Mouse (Mus musculus): ENCODE measurements around the gene Hoxb4. TPM values are rescaled to one million over a fixed set of nuclear protein-coding genes. Genes with fewer than 3 reads are reported as not detected.

Gene Hoxb4
- polyA plus RNA-seq, 1 experiment: 2.6 TPM

- TF ChIP-seq POLR2A (IDR thresholded peaks at IDR 0.05; ENCODE audit: low read depth, low read length) (no peak), CTCF (IDR thresholded peaks at IDR 0.05; ENCODE audit: extremely low read depth, insufficient read depth, insufficient read length, insufficient replicate concordance) (no peak)
- H3K27ac ChIP-seq (ENCODE audit: insufficient read depth, low read length): no peak overlapping the region
- H3K4me1 ChIP-seq (ENCODE audit: control insufficient read depth, insufficient read depth, insufficient read length): peaks cover 8% of the 10 kb centered on the region
- 72% methylated on average over 17 of the region's 17 CpGs for WGBS
- no peak overlapping the region for H3K4me3 ChIP-seq (ENCODE audit: extremely low read depth, insufficient read depth, insufficient read length)
- H3K27me3 ChIP-seq (ENCODE audit: control insufficient read depth, insufficient read depth, low read length): peaks cover 45% of the 10 kb centered on the region
- no peak for DNase-seq (ENCODE audit: low read depth in 1 of 2, low spot score in 2 of 2)
- H3K36me3 ChIP-seq (ENCODE audit: control insufficient read depth, insufficient read depth, low read length): no peaks in the 10 kb centered on the region
These were observed 27.2 kb upstream of the Hoxb4 start for GRCm38 (mm10) chr11:96290705-96291355.

GRCm38 (mm10) chr11:96291681-96292564 lies 26.1 kb upstream of the Hoxb4 start, which contains the start of gene Hoxb6:
Gene Hoxb6 (plus strand): TSS chr11:96292476.
- Histone ChIP-seq H3K4me1 (ENCODE audit: control insufficient read depth, insufficient read depth, insufficient read length) (peaks cover 2% of the 10 kb centered on the region), H3K27ac (ENCODE audit: insufficient read depth, low read length) (no peak within 1 kb of the TSS), H3K27me3 (ENCODE audit: control insufficient read depth, insufficient read depth, low read length) (peaks cover 39% of the 10 kb centered on the region), H3K4me3 (ENCODE audit: extremely low read depth, insufficient read depth, insufficient read length) (peak within 1 kb of the TSS; percentile 16; the same call in 1 of the 2 replicates), H3K36me3 (ENCODE audit: control insufficient read depth, insufficient read depth, low read length) (no peaks in the 10 kb centered on the region)
- 26% methylated on average over 22 of the region's 22 CpGs for WGBS
- TF ChIP-seq CTCF (IDR thresholded peaks at IDR 0.05; ENCODE audit: extremely low read depth, insufficient read depth, insufficient read length, insufficient replicate concordance) (no peak), POLR2A (IDR thresholded peaks at IDR 0.05; ENCODE audit: low read depth, low read length) (no peak)
- no peak for DNase-seq (ENCODE audit: low read depth in 1 of 2, low spot score in 2 of 2)

- 6% methylated on average over 12 of the region's 12 CpGs for WGBS
- TF ChIP-seq CTCF (IDR thresholded peaks at IDR 0.05; ENCODE audit: extremely low read depth, insufficient read depth, insufficient read length, insufficient replicate concordance): no peak
- TF ChIP-seq POLR2A (IDR thresholded peaks at IDR 0.05; ENCODE audit: low read depth, low read length): no peak
- Histone ChIP-seq H3K27me3 (ENCODE audit: control insufficient read depth, insufficient read depth, low read length) (peaks cover 36% of the 10 kb centered on the region), H3K27ac (ENCODE audit: insufficient read depth, low read length) (no peak overlapping the region), H3K36me3 (ENCODE audit: control insufficient read depth, insufficient read depth, low read length) (no peaks in the 10 kb centered on the region), H3K4me1 (ENCODE audit: control insufficient read depth, insufficient read depth, insufficient read length) (peaks cover 2% of the 10 kb centered on the region; the same call in 1 of the 2 replicates), H3K4me3 (ENCODE audit: extremely low read depth, insufficient read depth, insufficient read length) (peak overlapping the region; percentile 16; the same call in 1 of the 2 replicates)
- no peak for DNase-seq (ENCODE audit: low read depth in 1 of 2, low spot score in 2 of 2)
These were observed 25.3 kb upstream of the Hoxb4 start for GRCm38 (mm10) chr11:96292565-96293301.

- no peaks in the 10 kb centered on the region for H3K36me3 ChIP-seq (ENCODE audit: control insufficient read depth, insufficient read depth, low read length)
- DNase-seq (ENCODE audit: low read depth in 1 of 2, low spot score in 2 of 2): no peak
- peaks cover 36% of the 10 kb centered on the region for H3K27me3 ChIP-seq (ENCODE audit: control insufficient read depth, insufficient read depth, low read length)
- 6% methylated on average over 22 of the region's 22 CpGs for WGBS
- no peak overlapping the region for H3K27ac ChIP-seq (ENCODE audit: insufficient read depth, low read length)
- no peak for TF ChIP-seq POLR2A (IDR thresholded peaks at IDR 0.05; ENCODE audit: low read depth, low read length)
- no peak for TF ChIP-seq CTCF (IDR thresholded peaks at IDR 0.05; ENCODE audit: extremely low read depth, insufficient read depth, insufficient read length, insufficient replicate concordance)
- peak overlapping the region; percentile 16; the same call in 1 of the 2 replicates for H3K4me3 ChIP-seq (ENCODE audit: extremely low read depth, insufficient read depth, insufficient read length)
- peaks cover 2% of the 10 kb centered on the region; the same call in 1 of the 2 replicates for H3K4me1 ChIP-seq (ENCODE audit: control insufficient read depth, insufficient read depth, insufficient read length)
These were observed 24.7 kb upstream of the Hoxb4 start for GRCm38 (mm10) chr11:96293302-96293921.

GRCm38 (mm10) chr11:96294245-96295091 lies 23.6 kb upstream of the Hoxb4 start:
- TF ChIP-seq CTCF (IDR thresholded peaks at IDR 0.05; ENCODE audit: extremely low read depth, insufficient read depth, insufficient read length, insufficient replicate concordance) (peak; percentile 69; the same call in 1 of the 2 replicates), POLR2A (IDR thresholded peaks at IDR 0.05; ENCODE audit: low read depth, low read length) (no peak)
- H3K27ac ChIP-seq (ENCODE audit: insufficient read depth, low read length): no peak overlapping the region
- peaks cover 6% of the 10 kb centered on the region for H3K4me1 ChIP-seq (ENCODE audit: control insufficient read depth, insufficient read depth, insufficient read length)
- H3K27me3 ChIP-seq (ENCODE audit: control insufficient read depth, insufficient read depth, low read length): peaks cover 40% of the 10 kb centered on the region
- DNase-seq (ENCODE audit: low read depth in 1 of 2, low spot score in 2 of 2): peak; percentile 49 to 65
- WGBS: 1% methylated on average over 32 of the region's 32 CpGs
- H3K4me3 ChIP-seq (ENCODE audit: extremely low read depth, insufficient read depth, insufficient read length): no peak overlapping the region
- H3K36me3 ChIP-seq (ENCODE audit: control insufficient read depth, insufficient read depth, low read length): no peaks in the 10 kb centered on the region

Data from spleen, adult 2 months (tissue).